Mouse (Mus musculus): Measurements from ENCODE around the gene Lhfp. TPM values are rescaled to one million over a fixed set of nuclear protein-coding genes. Genes with fewer than 3 reads are reported as not detected.
A peak's percentile ranks its signal among the peaks of the same experiment; 100 is the strongest.
"Not testable (repeated sequence)": the region's sequence is repeated elsewhere in the genome, so short reads cannot be mapped to it uniquely, and the experiment has no call there.

The Lhfp gene
- polyA plus RNA-seq, 1 experiment = 48.2 TPM

DNA sequence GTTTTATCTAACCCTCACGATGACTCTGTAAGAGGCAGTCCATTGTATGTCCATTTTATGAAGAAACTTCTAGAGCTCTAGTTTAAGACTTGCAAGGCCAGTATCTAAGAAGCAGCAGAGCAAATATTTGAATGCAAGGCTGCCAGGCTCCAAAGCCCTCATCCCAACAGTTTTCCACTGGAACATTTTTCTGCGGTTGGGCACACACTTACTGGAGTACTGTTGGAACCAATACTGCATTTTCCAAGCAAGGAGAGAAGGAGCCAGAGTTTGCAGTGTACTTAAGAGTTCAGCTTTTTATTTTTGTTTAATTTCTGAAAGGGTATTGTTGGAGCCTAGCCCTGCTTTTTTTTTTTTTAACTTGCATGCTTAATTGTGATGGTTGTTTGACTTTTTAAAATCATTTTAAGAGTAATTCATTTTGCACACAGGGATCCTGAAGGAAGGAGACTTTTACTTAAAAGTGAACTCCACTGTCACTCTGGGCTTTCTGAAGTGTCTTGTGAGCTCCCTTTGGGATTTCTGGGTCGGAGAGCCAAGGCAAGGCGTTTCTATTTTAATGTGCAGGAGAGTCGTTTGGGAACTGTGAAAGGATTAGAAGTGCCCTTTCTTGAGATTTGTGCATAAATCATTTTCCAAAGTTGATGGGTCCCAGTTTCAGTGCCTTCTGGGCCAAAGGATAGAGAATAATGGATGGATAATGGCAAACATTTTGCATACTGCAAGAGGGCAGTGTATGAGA lies 180.4 kb downstream of the Lhfp start:
- DNase-seq (ENCODE audit: low read depth) = no peak
- no peak for TF ChIP-seq CTCF (IDR thresholded peaks at IDR 0.05; ENCODE audit: borderline replicate concordance, extremely low read depth, insufficient read depth, insufficient read length)
- TF ChIP-seq POLR2A (IDR thresholded peaks at IDR 0.05; ENCODE audit: borderline replicate concordance, extremely low read depth, insufficient read depth, insufficient read length, poor library complexity, severe bottlenecking) = no peak

DNA sequence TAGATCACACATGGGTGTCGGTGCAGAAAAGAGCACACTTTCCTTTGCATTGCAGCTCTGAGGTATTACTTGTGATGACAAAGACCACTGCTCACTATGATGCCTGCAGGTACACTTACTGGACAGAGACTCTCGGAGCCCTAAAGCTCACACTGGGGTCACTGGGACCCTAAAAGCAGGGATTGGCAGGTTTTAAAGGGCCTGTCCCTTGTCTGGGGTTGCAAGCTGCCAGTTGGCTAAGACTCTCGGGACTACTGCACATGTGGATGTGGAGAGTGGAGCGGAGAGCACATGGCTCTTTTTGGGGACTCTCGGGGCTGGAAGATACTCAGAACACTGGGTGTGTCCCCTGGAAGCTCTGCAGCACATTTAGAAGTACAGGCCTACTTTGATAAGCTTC lies 182.8 kb downstream of the Lhfp start:
- DNase-seq (ENCODE audit: low read depth) = no peak
- TF ChIP-seq CTCF (IDR thresholded peaks at IDR 0.05; ENCODE audit: borderline replicate concordance, extremely low read depth, insufficient read depth, insufficient read length) (no peak), POLR2A (IDR thresholded peaks at IDR 0.05; ENCODE audit: borderline replicate concordance, extremely low read depth, insufficient read depth, insufficient read length, poor library complexity, severe bottlenecking) (no peak)

DNA sequence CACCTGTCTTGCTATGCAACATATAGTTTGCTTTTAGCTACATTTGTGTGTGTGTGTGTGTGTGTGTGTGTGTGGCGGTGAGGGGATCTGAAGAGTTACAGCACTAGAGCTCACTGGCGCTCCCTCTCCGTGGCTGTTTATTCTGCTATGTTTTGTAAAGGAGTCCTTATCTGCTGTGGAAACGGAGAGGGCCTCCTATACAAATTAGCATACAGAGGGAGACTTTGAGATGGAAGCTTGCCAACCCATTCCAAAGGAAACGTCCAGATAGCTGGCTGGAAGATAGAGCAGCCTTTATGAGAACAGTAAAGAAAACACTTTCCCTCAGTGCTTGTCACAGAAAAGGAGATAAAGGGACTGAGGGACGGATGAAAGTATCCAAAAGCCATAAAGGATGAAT lies 184.4 kb downstream of the Lhfp start:
- TF ChIP-seq CTCF (IDR thresholded peaks at IDR 0.05; ENCODE audit: borderline replicate concordance, extremely low read depth, insufficient read depth, insufficient read length) (no peak), POLR2A (IDR thresholded peaks at IDR 0.05; ENCODE audit: borderline replicate concordance, extremely low read depth, insufficient read depth, insufficient read length, poor library complexity, severe bottlenecking) (no peak)
- peak; percentile 79 for DNase-seq (ENCODE audit: low read depth)

DNA sequence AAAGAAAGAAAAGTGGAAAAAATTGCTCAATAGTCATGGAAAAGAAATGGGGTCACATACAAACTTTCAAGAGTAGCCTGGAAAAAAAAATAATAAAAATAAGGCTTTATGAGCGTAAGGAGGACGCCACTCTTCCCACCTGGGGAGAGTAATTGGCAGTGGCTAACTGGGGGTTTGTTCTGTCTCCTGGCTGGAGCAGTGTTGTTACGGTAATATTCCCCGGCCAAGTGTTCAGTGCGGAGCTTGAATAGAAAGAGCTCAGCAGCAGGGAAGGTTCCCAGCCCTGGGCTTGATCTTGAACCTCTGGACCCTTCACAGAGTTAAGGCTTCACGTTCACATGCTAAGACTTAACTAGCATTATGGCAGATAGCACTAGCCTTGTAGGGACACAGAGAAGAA lies 184.9 kb downstream of the Lhfp start:
- no peak for TF ChIP-seq POLR2A (IDR thresholded peaks at IDR 0.05; ENCODE audit: borderline replicate concordance, extremely low read depth, insufficient read depth, insufficient read length, poor library complexity, severe bottlenecking)
- TF ChIP-seq CTCF (IDR thresholded peaks at IDR 0.05; ENCODE audit: borderline replicate concordance, extremely low read depth, insufficient read depth, insufficient read length) = no peak

DNA sequence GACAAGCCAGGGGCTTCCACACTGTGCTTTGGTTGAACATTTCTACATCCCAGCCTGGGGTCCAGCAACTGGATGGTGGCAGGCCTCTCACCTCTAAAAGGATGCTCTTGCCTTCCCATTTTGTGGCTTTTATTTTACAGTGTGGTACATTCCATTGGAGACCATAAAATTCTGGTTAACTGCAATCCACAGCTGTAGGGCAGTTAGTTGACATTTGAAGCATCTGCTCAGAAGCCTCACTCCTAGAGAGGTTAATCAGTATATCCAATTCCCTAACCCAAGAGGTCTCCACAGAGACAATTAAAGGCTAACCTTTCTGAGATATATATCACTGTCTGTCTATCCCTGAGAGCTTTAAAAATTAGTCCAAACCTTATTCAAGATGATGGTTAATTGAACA lies 186.5 kb downstream of the Lhfp start:
- no peak for TF ChIP-seq POLR2A (IDR thresholded peaks at IDR 0.05; ENCODE audit: borderline replicate concordance, extremely low read depth, insufficient read depth, insufficient read length, poor library complexity, severe bottlenecking)
- TF ChIP-seq CTCF (IDR thresholded peaks at IDR 0.05; ENCODE audit: borderline replicate concordance, extremely low read depth, insufficient read depth, insufficient read length) = no peak
- no peak for DNase-seq (ENCODE audit: low read depth)

More for the DNA sequence above, 184.9 kb downstream of the Lhfp start:
- DNase-seq (ENCODE audit: low read depth) = peak; percentile 45

DNA sequence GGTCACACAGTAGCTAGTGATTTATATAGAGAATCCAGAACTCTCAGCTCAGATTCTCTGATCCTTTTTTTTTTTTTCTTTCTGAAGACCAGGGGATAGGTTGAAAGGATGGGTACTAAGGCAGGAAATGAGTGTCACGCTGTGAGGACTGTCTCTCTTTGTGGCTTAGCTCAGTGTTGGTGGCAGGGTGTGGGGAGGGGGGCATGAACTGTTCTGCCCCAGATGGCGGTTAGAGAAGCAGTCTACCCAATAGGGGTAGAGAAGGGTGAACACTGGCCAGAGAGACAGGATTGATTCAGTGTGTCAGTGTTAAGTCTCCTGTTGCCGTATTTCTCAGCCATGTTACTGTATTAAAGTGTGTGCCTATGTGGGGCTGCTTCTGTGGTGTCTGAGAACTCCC lies 189.2 kb downstream of the Lhfp start:
- TF ChIP-seq CTCF (IDR thresholded peaks at IDR 0.05; ENCODE audit: borderline replicate concordance, extremely low read depth, insufficient read depth, insufficient read length) (no peak), POLR2A (IDR thresholded peaks at IDR 0.05; ENCODE audit: borderline replicate concordance, extremely low read depth, insufficient read depth, insufficient read length, poor library complexity, severe bottlenecking) (no peak)

DNA sequence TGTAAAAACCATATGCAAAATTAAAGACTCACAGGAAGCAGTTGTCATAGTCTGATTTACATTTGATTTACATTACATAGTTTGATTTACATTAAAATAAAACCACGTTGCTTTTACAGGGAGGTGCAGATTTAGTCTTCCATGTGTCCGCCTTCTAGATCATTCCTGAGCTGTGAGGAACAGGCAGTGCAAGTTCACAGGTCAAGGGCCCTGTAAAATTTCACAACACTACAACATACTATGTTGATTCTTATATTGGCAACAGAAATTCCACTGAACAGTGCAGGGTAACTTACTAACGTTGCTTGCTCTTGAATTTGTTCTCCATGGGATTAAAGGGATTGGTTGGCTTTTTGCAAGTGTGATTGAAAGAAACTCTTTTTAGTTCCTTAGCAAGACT lies 189.8 kb downstream of the Lhfp start:
- DNase-seq (ENCODE audit: low read depth) = no peak
- TF ChIP-seq CTCF (IDR thresholded peaks at IDR 0.05; ENCODE audit: borderline replicate concordance, extremely low read depth, insufficient read depth, insufficient read length) (no peak), POLR2A (IDR thresholded peaks at IDR 0.05; ENCODE audit: borderline replicate concordance, extremely low read depth, insufficient read depth, insufficient read length, poor library complexity, severe bottlenecking) (no peak)

More for the DNA sequence above, 189.2 kb downstream of the Lhfp start:
- DNase-seq (ENCODE audit: low read depth) = peak; percentile 36

DNA sequence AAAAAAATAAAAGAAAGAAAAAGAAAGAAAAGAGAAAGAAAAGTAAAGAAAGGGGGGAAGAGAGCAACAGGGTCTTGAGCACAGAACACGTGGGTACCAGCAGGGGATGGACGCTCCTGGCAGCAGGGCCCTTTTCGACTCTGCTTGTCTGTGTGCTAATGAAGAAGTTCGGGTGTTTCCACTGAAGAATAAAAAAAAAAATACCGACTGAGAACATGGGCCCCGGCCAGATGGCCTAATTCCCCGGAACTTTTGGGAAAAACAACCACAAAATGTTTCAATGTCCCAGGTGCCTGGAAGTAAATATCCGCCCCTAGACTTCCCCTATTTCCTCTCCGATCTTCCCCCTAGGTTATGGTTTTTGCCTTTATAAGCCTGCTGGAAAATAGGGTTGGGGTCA lies 191.1 kb downstream of the Lhfp start:
- not testable (repeated sequence) for DNase-seq (ENCODE audit: low read depth)

DNA sequence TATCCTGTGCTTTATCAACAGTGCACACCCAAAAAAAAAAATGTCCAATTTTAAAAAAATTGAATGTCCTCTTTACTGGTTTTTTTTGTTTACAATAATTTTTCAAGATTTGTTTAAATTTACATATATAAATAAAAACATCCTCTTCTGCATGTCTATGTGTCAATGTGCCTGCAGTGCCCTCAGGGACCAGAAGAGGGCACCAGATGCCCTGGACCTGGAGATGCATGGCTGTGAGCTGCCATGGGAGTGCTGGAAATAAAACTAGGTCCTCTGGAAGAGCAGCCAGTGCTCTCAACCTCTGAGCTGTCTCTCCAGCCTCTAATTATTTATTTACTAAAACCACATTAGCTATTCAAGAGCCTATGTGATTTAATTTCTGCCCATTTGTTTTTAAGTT lies 193.4 kb downstream of the Lhfp start:
- DNase-seq (ENCODE audit: low read depth) = no peak
- TF ChIP-seq CTCF (IDR thresholded peaks at IDR 0.05; ENCODE audit: borderline replicate concordance, extremely low read depth, insufficient read depth, insufficient read length) (peak; percentile 33; the same call in 1 of the 2 replicates), POLR2A (IDR thresholded peaks at IDR 0.05; ENCODE audit: borderline replicate concordance, extremely low read depth, insufficient read depth, insufficient read length, poor library complexity, severe bottlenecking) (no peak)

DNA sequence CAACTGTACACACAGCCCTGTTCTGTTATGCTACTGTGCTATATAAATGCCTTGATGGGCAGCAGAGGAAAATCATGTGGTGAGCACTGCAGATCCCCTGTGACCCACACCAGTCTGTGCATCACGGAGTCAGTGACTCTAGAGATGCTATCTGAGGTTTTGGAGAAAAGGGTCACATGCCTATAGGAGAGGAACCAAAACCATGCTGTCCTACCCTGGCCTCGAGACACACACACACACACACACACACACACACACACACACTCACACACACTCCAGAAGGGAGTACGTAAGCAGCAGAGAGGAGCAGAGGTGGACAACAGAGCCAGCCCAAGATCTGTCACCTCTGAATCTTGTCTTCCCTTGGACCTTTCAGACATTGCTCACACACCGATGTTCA lies 195.1 kb downstream of the Lhfp start:
- TF ChIP-seq CTCF (IDR thresholded peaks at IDR 0.05; ENCODE audit: borderline replicate concordance, extremely low read depth, insufficient read depth, insufficient read length) (no peak), POLR2A (IDR thresholded peaks at IDR 0.05; ENCODE audit: borderline replicate concordance, extremely low read depth, insufficient read depth, insufficient read length, poor library complexity, severe bottlenecking) (no peak)
- DNase-seq (ENCODE audit: low read depth) = no peak

DNA sequence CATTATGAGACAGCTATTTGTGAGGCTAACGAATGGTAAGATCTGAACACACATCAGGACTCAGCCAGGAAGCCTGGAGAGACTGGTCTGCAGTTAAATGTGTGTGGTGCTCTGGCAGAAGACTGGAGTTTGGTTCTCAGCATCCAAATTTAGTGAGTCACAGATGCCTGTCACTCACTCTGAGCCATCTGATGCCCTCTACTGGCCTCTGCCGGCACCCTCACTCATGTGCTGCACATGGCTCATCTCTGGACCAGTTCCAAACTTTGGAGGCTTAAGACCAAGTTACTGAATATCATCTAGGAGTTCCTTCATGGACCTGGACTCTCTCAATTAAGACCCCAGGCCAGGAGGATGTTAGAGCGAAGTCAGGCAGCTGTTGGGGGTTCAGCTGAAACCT lies 198.8 kb downstream of the Lhfp start:
- no peak for TF ChIP-seq POLR2A (IDR thresholded peaks at IDR 0.05; ENCODE audit: borderline replicate concordance, extremely low read depth, insufficient read depth, insufficient read length, poor library complexity, severe bottlenecking)
- no peak for TF ChIP-seq CTCF (IDR thresholded peaks at IDR 0.05; ENCODE audit: borderline replicate concordance, extremely low read depth, insufficient read depth, insufficient read length)
- DNase-seq (ENCODE audit: low read depth) = no peak

DNA sequence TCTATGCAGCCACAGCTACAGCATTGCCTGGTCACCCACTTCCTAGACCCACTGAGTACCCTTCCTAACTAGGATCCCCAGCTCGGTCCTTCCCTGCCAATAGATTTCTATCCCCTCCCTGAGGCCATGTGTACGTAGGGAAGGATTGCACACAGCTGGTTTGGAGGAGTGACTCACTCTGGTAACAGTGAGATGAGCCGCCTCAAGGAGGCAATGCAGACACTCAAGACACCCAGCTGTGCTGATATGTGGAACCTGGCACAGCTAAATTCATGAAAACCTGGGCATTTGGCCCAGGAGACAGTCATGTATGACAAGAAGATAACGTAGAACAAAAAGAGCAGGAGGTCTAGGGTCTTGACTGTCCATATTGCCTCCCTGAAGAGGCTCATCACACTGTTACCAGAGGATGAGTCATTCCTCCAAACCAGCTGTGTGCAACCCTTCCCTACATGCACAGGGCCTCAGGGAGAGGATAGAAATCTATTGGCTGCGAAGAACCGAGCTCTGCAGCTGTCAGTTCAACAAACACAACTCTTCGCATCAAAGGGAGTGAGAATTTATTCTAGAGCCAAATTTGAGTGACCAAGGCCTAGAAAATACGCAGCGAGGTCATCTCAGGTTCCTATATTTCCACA lies 204.4 kb downstream of the Lhfp start:
- DNase-seq (ENCODE audit: low read depth) = no peak
- TF ChIP-seq CTCF (IDR thresholded peaks at IDR 0.05; ENCODE audit: borderline replicate concordance, extremely low read depth, insufficient read depth, insufficient read length) = no peak
- no peak for TF ChIP-seq POLR2A (IDR thresholded peaks at IDR 0.05; ENCODE audit: borderline replicate concordance, extremely low read depth, insufficient read depth, insufficient read length, poor library complexity, severe bottlenecking)

Data from brain, embryonic 14.5 days (tissue).